Mouse (Mus musculus): Measurements from ENCODE around the gene Cckbr.
"Not testable (repeated sequence)": the region's sequence is repeated elsewhere in the genome, so short reads cannot be mapped to it uniquely, and the experiment has no call there.

Cckbr gene

GRCm38 (mm10) chr7:105437979-105438772 is 12.6 kb downstream of the Cckbr start:
- peak; percentile 61 for DNase-seq

DNA sequence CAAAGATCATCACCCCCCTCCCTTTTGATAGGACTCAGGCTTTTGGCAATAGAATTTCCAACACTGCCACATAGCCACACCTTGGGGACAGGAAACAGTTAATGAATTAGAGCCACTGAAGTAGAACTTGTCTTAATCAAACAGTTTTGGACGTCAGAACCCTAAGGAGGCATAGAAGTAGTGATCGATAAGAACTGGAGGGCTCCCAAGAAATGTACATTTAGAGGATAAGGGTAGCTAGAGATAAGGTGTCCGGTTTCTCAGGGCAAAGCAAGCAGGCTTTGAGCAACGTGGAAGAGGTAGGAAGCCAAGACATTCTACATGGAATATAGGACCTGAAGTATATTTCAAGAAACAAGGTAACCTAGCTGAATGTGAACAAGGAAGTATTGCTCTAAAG is 15.9 kb downstream of the Cckbr start:
- no peak for DNase-seq

DNA sequence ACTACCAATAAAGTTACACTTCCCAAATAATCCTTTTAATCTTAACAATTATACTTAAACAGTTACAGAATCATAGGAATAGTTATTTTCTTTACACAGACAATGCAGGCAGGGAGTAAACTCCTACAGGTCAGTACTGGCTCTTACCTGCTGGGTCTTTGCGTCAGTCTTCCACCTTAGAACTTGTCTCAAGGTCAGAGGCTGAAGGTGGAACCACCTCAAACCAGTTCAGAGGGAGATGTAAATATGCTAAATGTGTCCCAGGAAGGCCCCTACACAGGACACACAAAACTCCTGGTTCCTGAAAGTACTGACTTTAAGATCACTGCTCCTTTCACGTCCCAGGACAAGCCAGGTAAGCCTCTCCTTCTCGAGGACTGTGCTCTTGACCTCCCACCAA is 19.5 kb downstream of the Cckbr start:
- DNase-seq: no peak

DNA sequence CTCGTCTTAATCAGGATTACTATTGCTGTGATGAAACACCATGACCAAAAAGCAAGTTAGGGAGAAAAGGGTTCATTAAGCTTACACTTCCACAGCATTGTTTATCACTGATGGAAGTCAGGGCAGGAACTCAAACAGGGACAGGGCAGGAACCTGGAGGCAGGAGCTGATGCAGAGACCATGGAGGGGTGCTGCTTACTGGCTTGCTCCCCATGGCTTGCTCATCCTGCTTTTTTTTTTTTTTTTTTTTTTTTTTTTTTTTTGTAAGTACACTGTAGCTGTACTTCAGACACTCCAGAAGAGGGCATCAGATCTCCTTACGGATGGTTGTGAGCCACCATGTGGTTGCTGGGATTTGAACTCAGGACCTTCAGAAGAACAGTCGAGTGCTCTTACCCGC is 27.8 kb downstream of the Cckbr start:
- not testable (repeated sequence) for DNase-seq

GRCm38 (mm10) chr7:105458546-105458945 is 33.0 kb downstream of the Cckbr start:
- no peak for DNase-seq

DNA sequence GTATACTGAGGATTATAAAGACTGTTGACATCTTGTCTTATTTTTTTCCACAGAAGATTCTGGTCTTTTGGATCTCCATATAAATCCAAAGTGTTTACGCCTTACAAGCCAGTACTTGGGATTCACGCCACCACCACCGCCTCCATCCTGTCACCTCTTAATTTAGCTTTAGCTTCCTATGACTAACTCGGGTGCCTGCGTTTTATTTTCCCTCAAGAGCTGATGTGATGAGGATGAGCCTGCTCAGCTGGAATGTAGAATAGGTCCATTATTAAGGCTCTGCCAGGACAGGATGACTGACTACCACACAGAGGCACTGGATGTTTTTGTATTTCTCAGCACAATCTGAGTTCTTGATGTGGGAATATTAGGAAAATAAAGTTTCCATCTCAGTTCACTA is 40.0 kb downstream of the Cckbr start:
- DNase-seq: peak; percentile 35

GRCm38 (mm10) chr7:105472607-105473006 is 47.1 kb downstream of the Cckbr start:
- DNase-seq: no peak

GRCm38 (mm10) chr7:105474771-105475315 is 49.3 kb downstream of the Cckbr start:
- DNase-seq: no peak

GRCm38 (mm10) chr7:105475396-105475949 is 49.9 kb downstream of the Cckbr start:
- no peak for DNase-seq

- no peak for DNase-seq
Observed at GRCm38 (mm10) chr7:105476683-105477432, 51.3 kb downstream of the Cckbr start.

DNA sequence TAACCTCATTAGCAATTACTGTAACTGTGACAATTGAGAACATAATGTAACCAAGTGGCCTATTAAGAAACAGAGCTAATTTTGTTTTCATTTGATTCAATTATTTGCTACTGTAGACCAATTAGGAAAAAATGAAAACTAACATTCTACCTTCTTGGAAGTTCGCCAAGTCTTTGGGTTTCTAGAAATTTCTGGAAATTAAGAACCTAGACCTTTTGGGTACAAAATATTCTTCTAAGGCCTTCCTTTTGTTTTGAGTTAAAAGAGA is 51.8 kb downstream of the Cckbr start:
- DNase-seq: no peak

DNA sequence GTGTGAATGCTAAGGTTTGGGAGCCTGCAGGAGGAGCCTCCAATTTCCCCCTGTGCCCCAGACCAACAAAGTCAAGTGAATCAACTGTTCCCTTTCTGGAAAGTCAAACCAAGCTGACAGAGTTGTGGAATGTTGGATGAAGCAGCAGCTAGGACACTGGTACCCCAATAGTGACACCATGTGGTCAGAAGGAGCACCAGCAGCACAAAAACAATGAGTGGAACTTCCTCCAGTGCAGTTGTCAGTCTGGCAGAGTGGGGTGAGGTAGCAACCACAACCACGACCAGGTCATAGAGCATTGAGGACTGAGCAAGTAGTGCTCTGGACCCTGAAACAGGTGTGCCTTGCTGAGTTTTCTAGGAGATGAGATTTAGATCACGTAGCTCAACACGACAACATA is 52.3 kb downstream of the Cckbr start:
- DNase-seq: no peak

- DNase-seq: no peak
Observed at GRCm38 (mm10) chr7:105478344-105478743, 52.8 kb downstream of the Cckbr start.

DNA sequence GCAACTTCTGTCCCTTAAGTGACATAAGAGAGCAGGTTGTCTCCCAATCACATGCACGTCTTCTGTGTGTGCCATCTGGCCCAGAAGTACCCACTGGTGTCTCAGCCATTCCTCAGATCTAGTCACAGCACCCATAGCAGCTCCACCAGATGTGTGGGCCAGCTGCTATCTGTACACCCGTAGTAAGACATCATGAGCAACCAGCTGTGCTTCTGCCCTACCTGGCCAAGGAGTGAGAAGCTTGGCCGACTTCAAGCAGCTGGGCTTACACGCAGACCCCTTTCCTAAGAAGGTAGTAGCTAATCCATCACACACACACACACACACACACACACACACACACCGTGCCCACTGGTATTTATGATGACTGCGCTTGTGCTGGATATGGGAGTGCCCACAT is 53.7 kb downstream of the Cckbr start:
- no peak for DNase-seq

DNA sequence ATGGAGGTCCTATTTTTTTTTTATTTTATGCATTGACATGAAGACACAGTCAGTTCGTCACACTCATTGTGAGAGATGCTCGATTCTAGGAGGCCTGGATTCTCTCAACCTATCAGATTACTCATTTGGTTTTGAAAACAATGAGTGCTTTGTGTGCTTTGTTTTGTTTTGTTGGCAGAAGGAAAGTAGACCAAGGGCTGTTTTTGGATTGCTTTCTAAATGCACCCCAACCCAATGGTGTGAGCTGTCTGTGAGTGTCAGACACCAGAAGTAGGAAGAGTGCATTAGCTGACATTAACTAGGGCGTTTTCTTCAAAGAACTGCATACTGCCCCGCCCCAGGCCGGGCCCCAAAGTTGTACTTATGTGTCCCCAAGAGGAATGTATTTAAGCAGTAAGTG is 54.5 kb downstream of the Cckbr start:
- no peak for DNase-seq

DNA sequence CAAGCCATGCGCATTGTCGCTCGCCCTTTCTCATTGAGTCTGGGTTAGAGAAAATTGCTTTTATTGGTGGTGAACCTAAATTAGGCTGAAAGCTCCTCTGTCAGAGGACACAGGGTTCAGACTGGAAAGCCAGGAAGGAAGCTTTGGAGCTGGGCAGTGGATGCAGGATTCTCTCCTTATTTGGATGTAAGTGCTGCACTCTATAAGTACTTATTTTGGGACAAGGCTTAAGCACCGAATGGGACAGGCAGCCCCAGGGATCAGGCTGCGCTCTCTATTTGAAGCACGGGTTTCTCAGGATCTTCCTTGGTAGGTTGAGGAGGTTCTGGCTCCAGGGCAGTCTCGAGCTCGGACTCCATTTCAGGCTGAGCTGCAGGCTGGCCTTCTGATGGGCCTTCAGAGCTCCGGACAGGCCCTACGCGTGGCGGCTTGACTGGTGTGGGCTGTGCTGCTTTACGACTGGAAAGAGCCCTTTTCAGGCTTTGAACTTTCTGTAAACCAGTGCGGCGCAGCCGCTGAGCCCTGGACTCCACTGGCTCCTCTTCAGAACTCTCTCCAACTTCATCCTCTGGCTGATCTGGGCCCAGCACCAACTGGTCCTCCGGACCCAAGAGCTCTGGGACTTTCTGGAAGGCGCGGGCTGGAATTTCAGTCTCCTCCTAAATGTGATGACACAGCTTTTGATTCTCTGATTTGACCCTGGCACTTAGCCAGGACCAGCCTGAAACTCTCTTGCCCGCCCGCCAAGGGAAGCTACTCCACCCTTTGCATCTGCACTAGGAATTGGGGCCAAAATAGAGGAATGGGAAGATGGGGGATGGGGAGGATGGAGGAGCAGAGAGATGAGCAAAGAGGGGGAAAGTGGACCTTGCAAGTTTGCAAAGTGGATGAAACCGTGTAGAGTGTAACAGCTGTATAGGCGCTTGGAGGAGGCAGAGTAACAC is 55.3 kb downstream of the Cckbr start:
- DNase-seq: no peak

DNA sequence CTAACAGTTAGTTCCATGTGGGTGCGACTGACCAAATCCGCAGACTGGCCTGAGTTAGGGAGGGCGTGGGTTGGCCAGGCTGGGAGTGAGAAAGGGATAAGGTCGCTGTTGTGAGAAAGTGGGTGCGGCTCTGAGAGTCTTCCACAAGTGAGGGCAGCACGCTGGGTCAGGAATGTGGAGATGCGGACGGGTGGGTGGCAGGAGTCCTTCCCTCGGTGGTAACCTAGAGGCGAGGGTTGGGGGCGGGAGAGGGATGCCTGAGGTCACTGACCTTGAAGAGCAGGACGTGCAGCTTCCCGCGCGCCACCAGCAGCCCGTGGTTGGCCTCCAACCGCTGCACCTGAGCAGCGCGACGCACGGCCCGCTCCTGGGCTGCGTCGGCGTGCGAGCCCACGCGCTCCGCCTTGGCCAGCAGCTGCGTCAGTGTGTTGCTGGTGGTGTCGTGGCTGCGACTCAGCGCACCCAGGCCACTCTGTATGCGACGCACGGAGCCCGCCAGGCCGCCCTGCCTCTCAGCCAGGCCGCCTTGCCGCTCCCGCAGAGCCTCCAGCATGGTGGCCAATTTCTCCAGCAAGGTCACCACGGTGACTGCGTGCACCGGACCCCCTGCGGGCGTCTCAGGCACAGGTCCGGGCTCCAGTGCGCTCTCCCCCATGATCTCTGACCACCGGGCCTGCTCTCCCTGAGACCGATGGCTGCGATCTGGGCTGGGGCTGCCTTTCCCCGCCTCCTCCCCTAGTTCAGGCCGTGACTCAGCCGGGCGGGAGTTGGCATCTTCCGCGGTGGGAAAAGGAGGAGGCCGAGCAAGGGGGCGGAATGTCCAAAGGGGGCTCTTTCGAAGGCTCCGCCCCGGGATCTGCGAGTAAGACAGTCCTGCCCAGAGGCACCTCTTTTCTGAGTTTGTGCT is 56.2 kb downstream of the Cckbr start, which contains the start of gene Cavin3:
TSS of gene Cavin3 (minus strand) at position 796 of the 907 bp plus-strand sequence.
- DNase-seq: peak; percentile 53

GRCm38 (mm10) chr7:105482426-105482825 is 56.9 kb downstream of the Cckbr start:
- DNase-seq: no peak

- no peak for DNase-seq
Observed at GRCm38 (mm10) chr7:105485029-105485428, 59.5 kb downstream of the Cckbr start.

GRCm38 (mm10) chr7:105487104-105487876 is 61.8 kb downstream of the Cckbr start:
- peak; percentile 88 for DNase-seq

GRCm38 (mm10) chr7:105497881-105498280 is 72.3 kb downstream of the Cckbr start:
- DNase-seq: no peak

All from layer of hippocampus, adult 9-11 months (tissue).